Mouse (Mus musculus) CD4-positive naive resting alpha-beta T cell, adult 76 days (primary cell): ENCODE results near the gene Jag1. TPM values are rescaled to one million over a fixed set of nuclear protein-coding genes. Genes with fewer than 3 reads are reported as not detected.

Experiments
- total RNA-seq: library from RNA; stranded (reverse); gene quantifications from one replicate; pipeline ENCODE4 v1.2.4, GENCODE M21; 2023

The Jag1 gene
- 0.23 TPM for total RNA-seq

DNA sequence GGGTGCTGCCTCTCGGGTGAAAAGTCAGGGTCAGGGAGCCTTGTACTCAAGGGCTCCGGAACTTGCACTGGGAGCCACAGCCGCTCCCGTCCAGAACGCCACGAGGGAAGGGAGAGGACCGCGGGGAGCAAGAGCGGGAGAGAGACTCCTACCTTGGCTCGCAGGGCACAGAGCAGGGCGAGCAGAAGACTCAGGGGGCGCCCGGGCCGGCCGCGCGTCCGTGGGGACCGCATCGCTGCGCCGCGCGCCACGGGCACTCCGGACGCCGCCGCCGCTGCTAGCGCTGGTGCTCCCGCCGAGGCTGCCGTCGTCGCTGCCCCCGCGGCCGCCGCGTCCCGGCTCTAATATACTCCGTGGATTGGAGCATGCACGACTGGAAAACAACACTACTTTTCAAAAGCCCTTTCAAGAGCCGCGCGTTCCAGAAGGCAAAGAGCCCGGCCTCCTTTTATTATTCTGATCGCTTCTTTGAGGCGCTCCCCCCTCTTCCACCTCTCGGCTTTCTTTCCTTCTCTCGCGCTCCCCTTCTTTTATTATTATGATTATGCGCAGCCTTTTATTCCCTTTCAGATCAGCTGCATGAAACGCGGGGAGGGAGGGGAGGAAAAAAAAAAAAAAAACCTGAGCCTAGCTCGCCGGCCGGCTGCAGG, at the start of gene Jag1:
Gene Jag1, minus strand, starts transcription at position 620 of the 650 bp plus-strand sequence.

Other genes with a start within 250 kb of the Jag1 start
- not detected for gene AL731706.2, start 231.0 kb downstream of the Jag1 start, total RNA-seq
- 10.2 TPM for gene Slx4ip, start 225.4 kb downstream of the Jag1 start, total RNA-seq
- gene AL731706.1, start 225.3 kb downstream of the Jag1 start, total RNA-seq: 3.7 TPM
- 7.4 TPM for gene Mkks, start 225.3 kb downstream of the Jag1 start, total RNA-seq